Mouse (Mus musculus): ENCODE results near the gene Atrnl1. TPM values are rescaled to one million over a fixed set of nuclear protein-coding genes. Genes with fewer than 3 reads are reported as not detected.
"Not testable (repeated sequence)": the region's sequence is repeated elsewhere in the genome, so short reads cannot be mapped to it uniquely, and the experiment has no call there.

Atrnl1 gene
- polyA plus RNA-seq, 1 experiment from 2014 or later: 5.2 TPM

- DNase-seq (ENCODE audit: low spot score) (no peak), ATAC-seq (ENCODE audit: insufficient number of reproducible peaks, low FRiP score, low TSS enrichment, low read depth) (no peak)
- no peak overlapping the region for H3K27ac ChIP-seq (replicated peaks; ENCODE audit: low read depth, low read length)
- no peaks in the 10 kb centered on the region for H3K27me3 ChIP-seq (ENCODE audit: control insufficient read depth, insufficient read depth, low read length)
- WGBS: 80% methylated on average over 8 of the region's 8 CpGs
- H3K4me2 ChIP-seq (ENCODE audit: low read depth, severe bottlenecking): no peak overlapping the region
- no peak overlapping the region for H3K9ac ChIP-seq (ENCODE audit: low read length)
- no peaks in the 10 kb centered on the region for H3K4me1 ChIP-seq (ENCODE audit: control insufficient read depth, insufficient read depth, low read length)
- H3K9me3 ChIP-seq (ENCODE audit: control insufficient read depth, low read length): no peaks in the 10 kb centered on the region
- H3K36me3 ChIP-seq (ENCODE audit: control insufficient read depth, insufficient read depth, low read length): no peaks in the 10 kb centered on the region
- H3K4me3 ChIP-seq (ENCODE audit: low read depth, low read length): no peak overlapping the region
Measured at GRCm38 (mm10) chr19:58043120-58043519, 432.3 kb downstream of the Atrnl1 start.

- no peaks in the 10 kb centered on the region for H3K4me1 ChIP-seq (ENCODE audit: control insufficient read depth, insufficient read depth, low read length)
- no peak for DNase-seq (ENCODE audit: low spot score)
- no peak for ATAC-seq (ENCODE audit: insufficient number of reproducible peaks, low FRiP score, low TSS enrichment, low read depth)
- H3K4me3 ChIP-seq (ENCODE audit: low read depth, low read length): no peak overlapping the region
- H3K36me3 ChIP-seq (ENCODE audit: control insufficient read depth, insufficient read depth, low read length): no peaks in the 10 kb centered on the region
- H3K27me3 ChIP-seq (ENCODE audit: control insufficient read depth, insufficient read depth, low read length): no peaks in the 10 kb centered on the region
- H3K9me3 ChIP-seq (ENCODE audit: control insufficient read depth, low read length): no peaks in the 10 kb centered on the region
- no peak overlapping the region for H3K27ac ChIP-seq (replicated peaks; ENCODE audit: low read depth, low read length)
- H3K4me2 ChIP-seq (ENCODE audit: low read depth, severe bottlenecking): no peak overlapping the region
- whole genome bisulfite sequencing: 79% methylated on average over 4 of the region's 4 CpGs
- no peak overlapping the region for H3K9ac ChIP-seq (ENCODE audit: low read length)
Measured at GRCm38 (mm10) chr19:58043550-58043949, 432.7 kb downstream of the Atrnl1 start.

- Histone ChIP-seq H3K4me2 (ENCODE audit: low read depth, severe bottlenecking) (no peak overlapping the region), H3K4me3 (ENCODE audit: low read depth, low read length) (no peak overlapping the region), H3K27ac (replicated peaks; ENCODE audit: low read depth, low read length) (no peak overlapping the region), H3K36me3 (ENCODE audit: control insufficient read depth, insufficient read depth, low read length) (no peaks in the 10 kb centered on the region), H3K4me1 (ENCODE audit: control insufficient read depth, insufficient read depth, low read length) (no peaks in the 10 kb centered on the region), H3K27me3 (ENCODE audit: control insufficient read depth, insufficient read depth, low read length) (no peaks in the 10 kb centered on the region), H3K9ac (ENCODE audit: low read length) (no peak overlapping the region), H3K9me3 (ENCODE audit: control insufficient read depth, low read length) (no peaks in the 10 kb centered on the region)
- 92% methylated on average over 5 of the region's 5 CpGs for WGBS
- DNase-seq (ENCODE audit: low spot score) (no peak), ATAC-seq (ENCODE audit: insufficient number of reproducible peaks, low FRiP score, low TSS enrichment, low read depth) (no peak)
Measured at GRCm38 (mm10) chr19:58044816-58045215, 434.0 kb downstream of the Atrnl1 start.

- Histone ChIP-seq H3K9me3 (ENCODE audit: control insufficient read depth, low read length) (no peaks in the 10 kb centered on the region), H3K9ac (ENCODE audit: low read length) (no peak overlapping the region), H3K4me3 (ENCODE audit: low read depth, low read length) (no peak overlapping the region), H3K27me3 (ENCODE audit: control insufficient read depth, insufficient read depth, low read length) (no peaks in the 10 kb centered on the region), H3K4me1 (ENCODE audit: control insufficient read depth, insufficient read depth, low read length) (no peaks in the 10 kb centered on the region), H3K36me3 (ENCODE audit: control insufficient read depth, insufficient read depth, low read length) (no peaks in the 10 kb centered on the region), H3K27ac (replicated peaks; ENCODE audit: low read depth, low read length) (no peak overlapping the region), H3K4me2 (ENCODE audit: low read depth, severe bottlenecking) (no peak overlapping the region)
- ATAC-seq (ENCODE audit: insufficient number of reproducible peaks, low FRiP score, low TSS enrichment, low read depth): no peak
- DNase-seq (ENCODE audit: low spot score): no peak
- 91% methylated on average over 7 of the region's 7 CpGs for WGBS
Measured at GRCm38 (mm10) chr19:58046656-58047055, 435.8 kb downstream of the Atrnl1 start.

- not testable (repeated sequence) for H3K27me3 ChIP-seq (ENCODE audit: control insufficient read depth, insufficient read depth, low read length); H3K4me3 ChIP-seq (ENCODE audit: low read depth, low read length); H3K4me2 ChIP-seq (ENCODE audit: low read depth, severe bottlenecking); H3K27ac ChIP-seq (replicated peaks; ENCODE audit: low read depth, low read length); H3K36me3 ChIP-seq (ENCODE audit: control insufficient read depth, insufficient read depth, low read length); H3K9me3 ChIP-seq (ENCODE audit: control insufficient read depth, low read length); ATAC-seq (ENCODE audit: insufficient number of reproducible peaks, low FRiP score, low TSS enrichment, low read depth); H3K9ac ChIP-seq (ENCODE audit: low read length); DNase-seq (ENCODE audit: low spot score); H3K4me1 ChIP-seq (ENCODE audit: control insufficient read depth, insufficient read depth, low read length)
- 94% methylated on average over 8 of the region's 9 CpGs for WGBS
Measured at GRCm38 (mm10) chr19:58050410-58050809, 439.6 kb downstream of the Atrnl1 start.

- no peak overlapping the region for H3K9ac ChIP-seq (ENCODE audit: low read length)
- DNase-seq (ENCODE audit: low spot score) (no peak), ATAC-seq (ENCODE audit: insufficient number of reproducible peaks, low FRiP score, low TSS enrichment, low read depth) (no peak)
- H3K4me2 ChIP-seq (ENCODE audit: low read depth, severe bottlenecking): no peak overlapping the region
- H3K4me1 ChIP-seq (ENCODE audit: control insufficient read depth, insufficient read depth, low read length): no peaks in the 10 kb centered on the region
- 89% methylated on average over 8 of the region's 8 CpGs for whole genome bisulfite sequencing
- H3K36me3 ChIP-seq (ENCODE audit: control insufficient read depth, insufficient read depth, low read length): no peaks in the 10 kb centered on the region
- H3K27ac ChIP-seq (replicated peaks; ENCODE audit: low read depth, low read length): no peak overlapping the region
- no peak overlapping the region for H3K4me3 ChIP-seq (ENCODE audit: low read depth, low read length)
- no peaks in the 10 kb centered on the region for H3K9me3 ChIP-seq (ENCODE audit: control insufficient read depth, low read length)
- no peaks in the 10 kb centered on the region for H3K27me3 ChIP-seq (ENCODE audit: control insufficient read depth, insufficient read depth, low read length)
Measured at GRCm38 (mm10) chr19:58050986-58051385, 440.2 kb downstream of the Atrnl1 start.

GRCm38 (mm10) chr19:58051905-58052304 is 441.1 kb downstream of the Atrnl1 start:
- Histone ChIP-seq H3K36me3 (ENCODE audit: control insufficient read depth, insufficient read depth, low read length) (no peaks in the 10 kb centered on the region), H3K9me3 (ENCODE audit: control insufficient read depth, low read length) (no peaks in the 10 kb centered on the region), H3K4me2 (ENCODE audit: low read depth, severe bottlenecking) (no peak overlapping the region), H3K9ac (ENCODE audit: low read length) (no peak overlapping the region), H3K27me3 (ENCODE audit: control insufficient read depth, insufficient read depth, low read length) (no peaks in the 10 kb centered on the region), H3K4me3 (ENCODE audit: low read depth, low read length) (no peak overlapping the region), H3K27ac (replicated peaks; ENCODE audit: low read depth, low read length) (no peak overlapping the region), H3K4me1 (ENCODE audit: control insufficient read depth, insufficient read depth, low read length) (no peaks in the 10 kb centered on the region)
- no peak for DNase-seq (ENCODE audit: low spot score)
- ATAC-seq (ENCODE audit: insufficient number of reproducible peaks, low FRiP score, low TSS enrichment, low read depth): no peak
- 82% methylated on average over 13 of the region's 13 CpGs for WGBS

GRCm38 (mm10) chr19:58052444-58053135 is 441.8 kb downstream of the Atrnl1 start:
- H3K27me3 ChIP-seq (ENCODE audit: control insufficient read depth, insufficient read depth, low read length): no peaks in the 10 kb centered on the region
- no peak for DNase-seq (ENCODE audit: low spot score)
- no peaks in the 10 kb centered on the region for H3K9me3 ChIP-seq (ENCODE audit: control insufficient read depth, low read length)
- no peaks in the 10 kb centered on the region for H3K36me3 ChIP-seq (ENCODE audit: control insufficient read depth, insufficient read depth, low read length)
- H3K4me3 ChIP-seq (ENCODE audit: low read depth, low read length): no peak overlapping the region
- H3K4me1 ChIP-seq (ENCODE audit: control insufficient read depth, insufficient read depth, low read length): no peaks in the 10 kb centered on the region
- ATAC-seq (ENCODE audit: insufficient number of reproducible peaks, low FRiP score, low TSS enrichment, low read depth): no peak
- H3K4me2 ChIP-seq (ENCODE audit: low read depth, severe bottlenecking): no peak overlapping the region
- 79% methylated on average over 13 of the region's 13 CpGs for WGBS
- H3K9ac ChIP-seq (ENCODE audit: low read length): no peak overlapping the region
- H3K27ac ChIP-seq (replicated peaks; ENCODE audit: low read depth, low read length): no peak overlapping the region

- DNase-seq (ENCODE audit: low spot score): no peak
- WGBS: 22% methylated on average over 9 of the region's 9 CpGs
Measured at GRCm38 (mm10) chr19:58059719-58060118, 448.9 kb downstream of the Atrnl1 start.

More at GRCm38 (mm10) chr19:58059719-58060118, 448.9 kb downstream of the Atrnl1 start:
- Histone ChIP-seq H3K9ac (ENCODE audit: low read length) (no peak overlapping the region), H3K4me3 (ENCODE audit: low read depth, low read length) (no peak overlapping the region), H3K4me2 (ENCODE audit: low read depth, severe bottlenecking) (no peak overlapping the region; the same call in 1 of the 2 replicates), H3K9me3 (ENCODE audit: control insufficient read depth, low read length) (no peaks in the 10 kb centered on the region), H3K36me3 (ENCODE audit: control insufficient read depth, insufficient read depth, low read length) (no peaks in the 10 kb centered on the region), H3K4me1 (ENCODE audit: control insufficient read depth, insufficient read depth, low read length) (peaks cover 3% of the 10 kb centered on the region), H3K27ac (replicated peaks; ENCODE audit: low read depth, low read length) (no peak overlapping the region), H3K27me3 (ENCODE audit: control insufficient read depth, insufficient read depth, low read length) (no peaks in the 10 kb centered on the region)
- no peak for ATAC-seq (ENCODE audit: insufficient number of reproducible peaks, low FRiP score, low TSS enrichment, low read depth)

Measured in limb, embryonic 11.5 days (tissue).